Mouse (Mus musculus) spleen, adult 2 months (tissue): ENCODE results near the gene Lpar1.

Source experiments
- CTCF ChIP-seq: fragments of 200-500 bp; IDR thresholded peaks from 2 replicates; pipeline ENCODE4 v1.5.1; 2011; ENCODE audit warnings: mild to moderate bottlenecking, inconsistent platforms; ENCODE audit not compliant: insufficient read depth, insufficient read length, insufficient replicate concordance; ENCODE audit errors: extremely low read depth
- POLR2A ChIP-seq: fragments of 200-500 bp; IDR thresholded peaks from 2 replicates; pipeline ENCODE4 v1.6.1; 2011; ENCODE audit warnings: low read depth, low read length, inconsistent platforms

DNA sequence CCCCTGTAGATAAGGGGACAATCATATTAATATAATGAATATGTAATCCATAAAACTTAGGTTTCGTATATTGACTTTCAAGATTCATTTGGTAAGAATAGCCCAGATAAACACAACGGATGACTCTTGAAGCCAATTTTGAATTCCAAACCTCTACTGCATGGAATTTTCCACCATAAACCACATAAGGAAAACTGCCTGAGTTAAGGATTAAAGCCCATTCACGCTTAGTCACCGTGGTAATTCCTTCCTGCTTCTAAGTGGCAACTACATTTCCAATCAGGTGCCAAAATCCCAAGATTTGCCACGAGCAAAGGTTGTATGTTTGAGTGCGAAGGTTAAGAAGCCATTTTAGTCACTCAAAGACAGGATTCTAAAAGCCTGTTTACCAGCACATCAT lies 20.3 kb upstream of the Lpar1 start:
- no peak for TF ChIP-seq CTCF
- TF ChIP-seq POLR2A: no peak
